Mouse (Mus musculus): Measurements from ENCODE around the gene Fam71e1. TPM values are rescaled to one million over a fixed set of nuclear protein-coding genes. Genes with fewer than 3 reads are reported as not detected.

Gene Fam71e1
- total RNA-seq, 2 experiments from 2014 or later, result 21.6 to 22.7 TPM

- no peak for DNase-seq (ENCODE audit: low spot score in 2 of 2)
Observed at GRCm38 (mm10) chr7:44470696-44471612, 25.4 kb upstream of the Fam71e1 start.

GRCm38 (mm10) chr7:44471880-44472557 is 24.4 kb upstream of the Fam71e1 start:
- no peak for DNase-seq (ENCODE audit: low spot score in 2 of 2)

- DNase-seq (ENCODE audit: low spot score in 2 of 2), result no peak
Observed at GRCm38 (mm10) chr7:44472558-44472885, 23.9 kb upstream of the Fam71e1 start.

- no peak for DNase-seq (ENCODE audit: low spot score in 2 of 2)
Observed at GRCm38 (mm10) chr7:44472961-44473646, 23.3 kb upstream of the Fam71e1 start.

GRCm38 (mm10) chr7:44474419-44474818 is 22.0 kb upstream of the Fam71e1 start:
- no peak for DNase-seq (ENCODE audit: low spot score in 2 of 2)

GRCm38 (mm10) chr7:44475046-44475614 is 21.3 kb upstream of the Fam71e1 start:
- no peak for DNase-seq (ENCODE audit: low spot score in 2 of 2)

- no peak for DNase-seq (ENCODE audit: low spot score in 2 of 2)
Observed at GRCm38 (mm10) chr7:44482836-44483435, 13.4 kb upstream of the Fam71e1 start.

- no peak for DNase-seq (ENCODE audit: low spot score in 2 of 2)
Observed at GRCm38 (mm10) chr7:44484109-44484508, 12.3 kb upstream of the Fam71e1 start.

- peak in 1 of 2 experiments; percentile 55 for DNase-seq (ENCODE audit: low spot score in 2 of 2)
Observed at GRCm38 (mm10) chr7:44484841-44485571, 11.4 kb upstream of the Fam71e1 start.

GRCm38 (mm10) chr7:44485572-44486195 is 10.7 kb upstream of the Fam71e1 start:
- no peak for DNase-seq (ENCODE audit: low spot score in 2 of 2)

- no peak for DNase-seq (ENCODE audit: low spot score in 2 of 2)
Observed at GRCm38 (mm10) chr7:44486927-44487575, 9.3 kb upstream of the Fam71e1 start.

GRCm38 (mm10) chr7:44487936-44488335 is 8.4 kb upstream of the Fam71e1 start:
- DNase-seq (ENCODE audit: low spot score in 2 of 2), result no peak

GRCm38 (mm10) chr7:44488545-44488944 is 7.8 kb upstream of the Fam71e1 start:
- DNase-seq (ENCODE audit: low spot score in 2 of 2), result no peak

- no peak for DNase-seq (ENCODE audit: low spot score in 2 of 2)
Observed at GRCm38 (mm10) chr7:44490281-44490680, 6.1 kb upstream of the Fam71e1 start.

GRCm38 (mm10) chr7:44491391-44491790 is 5.0 kb upstream of the Fam71e1 start:
- no peak for DNase-seq (ENCODE audit: low spot score in 2 of 2)

- DNase-seq (ENCODE audit: low spot score in 2 of 2), result no peak
Observed at GRCm38 (mm10) chr7:44492166-44492826, 4.1 kb upstream of the Fam71e1 start.

- no peak for DNase-seq (ENCODE audit: low spot score in 2 of 2)
Observed at GRCm38 (mm10) chr7:44494681-44495080, 1.7 kb upstream of the Fam71e1 start.

GRCm38 (mm10) chr7:44495086-44495485 is 1.3 kb upstream of the Fam71e1 start:
- no peak for DNase-seq (ENCODE audit: low spot score in 2 of 2)

- DNase-seq (ENCODE audit: low spot score in 2 of 2), result no peak
Observed at GRCm38 (mm10) chr7:44496771-44497109, 359 bp downstream of the Fam71e1 start.
